Mouse (Mus musculus): ENCODE measurements around the gene Dennd1a.

DNA sequence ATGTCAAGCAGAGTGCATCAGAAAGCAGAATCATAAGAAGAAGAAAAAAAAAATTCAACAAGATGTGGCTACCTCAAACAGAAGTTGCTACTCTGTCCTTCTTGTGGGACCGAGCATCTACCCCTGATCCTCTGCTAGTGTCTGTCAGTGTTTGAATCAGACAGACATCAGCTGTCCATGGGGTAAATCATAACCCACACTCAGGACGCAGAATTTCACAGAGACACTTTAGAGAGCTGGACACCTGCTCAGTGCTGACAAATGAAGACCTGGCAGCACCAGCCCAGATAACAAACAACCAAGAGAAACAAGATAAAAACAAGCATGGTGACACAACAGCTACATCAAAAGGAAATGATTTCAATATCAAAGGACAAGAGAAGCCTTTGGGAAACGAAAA lies 222.9 kb downstream of the Dennd1a start:
- TF ChIP-seq CTCF (IDR thresholded peaks at IDR 0.05; ENCODE audit: low read depth, low read length): no peak
- TF ChIP-seq POLR2A (IDR thresholded peaks at IDR 0.05; ENCODE audit: extremely low read depth, insufficient read depth, low read length): no peak

All from liver, adult 2 months (tissue).